In the genomic region with DNA sequence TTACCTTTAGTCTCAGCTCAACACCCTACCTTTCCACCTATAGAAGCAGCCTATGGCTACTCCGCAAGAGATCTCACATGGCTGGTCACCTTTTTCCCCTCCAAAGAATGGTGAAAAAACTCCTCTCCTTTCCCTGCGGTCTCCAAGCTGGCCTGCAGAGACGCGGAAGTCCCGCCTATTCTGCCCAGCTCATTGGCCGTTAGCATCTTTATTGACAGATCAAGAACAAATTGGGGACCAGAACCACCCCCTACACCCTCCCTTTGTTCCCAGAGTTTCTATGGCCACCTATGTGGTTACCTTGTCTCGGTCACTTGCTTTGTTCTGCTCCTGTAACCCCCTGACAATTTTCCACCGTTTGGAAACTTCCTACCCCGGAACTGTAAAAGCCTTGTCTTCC, we compare ENCODE assay signal across 19 mouse cellular contexts.
"Had no signal": no experiment of that assay in that cellular context is flagged by ENCODE, and none has a peak within 500 bp of the region (broad histone marks: within the 10 kb centered on the region; RNA-seq: fewer than 3 reads in every experiment).

No protein-coding gene starts in this region.

- H3K27ac ChIP-seq: midbrain, embryonic 10.5 days; midbrain, embryonic 12.5 days; neural tube, embryonic 13.5 days; neural tube, embryonic 15.5 days had no signal

- H3K4me1 ChIP-seq: midbrain, embryonic 12.5 days; neural tube, embryonic 13.5 days; neural tube, embryonic 15.5 days had no signal

- H3K27me3 ChIP-seq: midbrain, embryonic 12.5 days; neural tube, embryonic 13.5 days; neural tube, embryonic 15.5 days had no signal

- H3K4me2 ChIP-seq: lung, embryonic 14.5 days; midbrain, embryonic 12.5 days; neural tube, embryonic 13.5 days; neural tube, embryonic 15.5 days had no signal

- DNase-seq: lung, adult 18-20 months; lung, embryonic 14.5 days; lung, postnatal 10 days; lung, postnatal 4 days; midbrain, embryonic 14.5 days; retina, postnatal 1 day; right cerebral cortex, adult 18-20 months; right cerebral cortex, postnatal 25 days; right cerebral cortex, postnatal 4 days; spleen, adult 18-20 months; thymus, adult 2 months; thymus, postnatal 25 days; thymus, postnatal 4 days had no signal

- H3K9me3 ChIP-seq: midbrain, embryonic 10.5 days; midbrain, embryonic 12.5 days; neural tube, embryonic 13.5 days; neural tube, embryonic 15.5 days had no signal

- ATAC-seq: midbrain, embryonic 16.5 days had no signal

- H3K36me3 ChIP-seq: midbrain, embryonic 10.5 days; midbrain, embryonic 12.5 days; neural tube, embryonic 13.5 days; neural tube, embryonic 15.5 days had no signal

- H3K9ac ChIP-seq: lung, embryonic 14.5 days; midbrain, embryonic 12.5 days; neural tube, embryonic 13.5 days; neural tube, embryonic 15.5 days had no signal

- H3K4me3 ChIP-seq: midbrain, embryonic 10.5 days; midbrain, embryonic 12.5 days; myocyte; neural tube, embryonic 13.5 days; neural tube, embryonic 15.5 days had no signal
